Mouse (Mus musculus) kidney, postnatal 4 days (tissue): ENCODE data around the gene Kirrel3.

Source experiments
- DNase-seq, 2 experiments: peaks; one replicate each; pipeline ENCODE4 v3.0.0; 2021; ENCODE audit warnings: mixed read lengths in 2 of 2

Kirrel3 gene

DNA sequence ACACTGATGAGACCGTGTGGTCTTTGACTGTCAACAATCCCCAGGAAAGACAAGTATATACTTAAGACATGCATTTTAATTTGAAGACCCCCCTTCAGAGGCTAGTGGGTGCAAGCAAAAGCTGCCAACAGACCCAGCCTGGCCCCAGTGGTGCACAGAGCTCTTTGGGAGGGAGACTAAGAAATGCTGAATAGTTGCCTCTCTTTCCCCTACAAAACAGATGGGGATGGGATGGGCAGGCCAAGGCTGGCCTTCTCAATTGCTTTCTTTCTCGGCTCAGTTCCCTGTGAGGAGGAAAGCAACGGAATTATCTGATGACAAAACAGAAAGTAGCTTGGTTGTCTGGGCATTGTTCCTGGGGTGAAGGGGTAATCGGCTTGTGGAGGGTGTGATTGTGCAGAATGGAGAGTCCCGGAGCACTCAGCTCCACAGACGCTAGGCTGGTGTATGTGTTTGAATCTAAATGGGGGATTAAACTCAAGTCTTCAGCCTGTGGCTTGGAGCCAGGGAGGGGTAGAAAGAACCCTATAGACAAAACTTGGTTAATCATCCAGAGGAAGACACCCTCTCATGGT lies 268.9 kb downstream of the Kirrel3 start:
- no peak for DNase-seq

DNA sequence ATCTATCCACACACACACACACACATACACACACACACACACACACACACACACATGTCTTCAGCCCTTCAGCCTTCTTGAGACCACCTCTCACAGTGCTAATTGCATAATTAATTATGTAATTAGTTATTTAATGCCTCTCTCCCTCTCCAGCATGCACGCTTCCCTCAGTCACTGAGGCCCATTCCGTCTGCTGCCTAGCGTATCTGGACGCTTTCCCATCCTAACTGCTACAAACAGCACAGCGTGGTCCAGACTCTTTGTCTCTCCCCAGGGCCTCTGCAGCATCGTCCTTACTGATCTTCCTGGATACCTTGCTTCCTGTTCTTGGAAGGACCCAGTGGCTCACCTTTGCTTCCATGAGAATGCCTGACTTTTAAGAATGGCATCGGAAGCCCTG lies 270.4 kb downstream of the Kirrel3 start:
- no peak for DNase-seq

DNA sequence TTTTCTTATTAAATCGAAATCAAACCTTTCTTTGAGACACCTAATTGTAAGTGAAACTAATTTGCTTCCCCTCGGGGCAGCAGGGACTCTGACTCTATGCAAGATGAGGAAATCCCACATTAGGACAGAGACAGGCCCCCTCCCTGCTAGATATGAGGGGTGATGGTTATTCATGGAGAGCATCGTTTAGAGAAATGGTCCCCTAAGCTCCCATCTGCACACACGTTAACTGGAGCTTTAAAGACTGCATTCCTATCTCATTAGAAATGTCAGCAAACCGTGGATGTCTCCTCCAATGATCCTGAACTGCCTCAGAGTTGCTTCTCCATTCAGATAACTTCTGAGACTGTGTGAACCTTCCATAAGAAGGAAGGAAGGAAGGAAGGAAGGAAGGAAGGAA lies 273.2 kb downstream of the Kirrel3 start:
- no peak for DNase-seq

DNA sequence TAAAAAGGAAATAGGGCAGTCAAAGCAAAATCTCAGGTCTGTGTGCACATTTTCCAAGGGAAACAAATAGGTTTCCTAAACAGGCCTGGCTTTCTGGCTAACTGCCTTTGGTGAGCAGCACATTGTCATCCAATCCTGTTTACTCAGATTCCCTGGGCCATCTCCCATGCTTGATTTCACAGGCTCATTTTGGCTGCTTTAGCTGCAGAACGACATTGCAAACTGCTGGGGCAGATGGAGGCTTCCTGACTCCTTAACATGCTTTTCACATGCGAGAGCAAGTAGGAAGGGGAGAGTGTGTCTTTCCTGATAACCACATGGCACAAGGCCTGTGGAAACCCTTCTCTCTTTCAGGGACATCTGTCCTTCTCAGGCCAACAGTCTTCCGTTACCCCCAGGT lies 274.8 kb downstream of the Kirrel3 start:
- no peak for DNase-seq

DNA sequence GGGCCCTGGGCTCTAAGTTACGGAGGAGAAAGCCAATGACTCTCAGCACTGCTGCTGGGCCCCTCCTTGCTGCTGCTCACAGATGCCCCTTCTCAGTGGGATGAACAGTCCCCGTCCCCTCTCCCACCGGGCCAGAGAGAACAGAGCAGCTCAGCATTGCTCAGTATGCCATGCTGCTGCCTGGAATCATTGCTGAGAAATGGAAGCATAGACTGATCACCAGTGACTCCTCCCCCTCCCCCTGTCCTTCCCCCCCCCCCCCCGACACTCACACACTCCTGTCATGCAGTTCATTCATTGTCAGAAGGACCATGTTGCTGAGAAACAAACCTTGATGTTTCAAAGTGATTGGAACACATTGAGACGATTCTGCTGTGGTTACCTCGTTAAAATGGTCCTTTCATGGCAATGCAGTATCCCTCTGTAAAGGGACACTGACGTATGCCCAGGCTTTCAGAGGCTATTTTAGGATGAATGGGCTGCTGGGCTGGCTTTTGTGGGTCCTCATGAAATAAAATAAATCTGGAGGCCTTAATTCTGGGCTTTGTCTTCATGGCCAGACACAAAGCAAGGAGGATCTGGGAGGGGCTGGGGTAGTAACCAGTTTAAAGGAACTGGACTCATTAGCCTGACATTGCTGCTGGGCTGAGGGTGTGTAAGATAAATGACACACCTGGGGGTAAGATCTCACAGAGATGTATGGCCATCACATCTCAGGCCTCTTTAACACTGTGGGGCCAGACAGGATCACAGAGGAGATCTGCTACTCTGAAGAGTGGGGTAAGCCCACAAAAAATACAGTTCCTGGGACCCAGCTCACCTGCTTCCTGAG lies 281.3 kb downstream of the Kirrel3 start:
- DNase-seq, result no peak

DNA sequence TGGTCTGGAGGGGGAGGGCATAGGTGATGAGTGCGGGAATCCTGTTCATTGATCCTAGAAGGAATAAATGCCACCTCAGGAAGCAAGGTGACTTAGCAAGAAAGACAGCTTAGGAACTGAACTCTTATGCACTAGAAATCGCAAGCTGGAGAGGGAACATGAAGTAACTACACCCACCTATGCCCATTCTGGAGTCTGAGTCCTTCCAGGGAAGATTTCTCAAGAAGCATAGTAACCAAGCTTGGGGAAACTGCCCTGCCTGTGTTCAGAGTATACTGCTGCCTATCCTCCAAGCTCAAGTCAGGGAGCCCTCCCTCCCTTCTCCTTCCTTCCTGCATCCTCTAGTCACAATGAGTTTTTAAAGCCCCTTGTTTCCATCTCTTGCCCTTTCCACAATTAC lies 283.3 kb downstream of the Kirrel3 start:
- no peak for DNase-seq

DNA sequence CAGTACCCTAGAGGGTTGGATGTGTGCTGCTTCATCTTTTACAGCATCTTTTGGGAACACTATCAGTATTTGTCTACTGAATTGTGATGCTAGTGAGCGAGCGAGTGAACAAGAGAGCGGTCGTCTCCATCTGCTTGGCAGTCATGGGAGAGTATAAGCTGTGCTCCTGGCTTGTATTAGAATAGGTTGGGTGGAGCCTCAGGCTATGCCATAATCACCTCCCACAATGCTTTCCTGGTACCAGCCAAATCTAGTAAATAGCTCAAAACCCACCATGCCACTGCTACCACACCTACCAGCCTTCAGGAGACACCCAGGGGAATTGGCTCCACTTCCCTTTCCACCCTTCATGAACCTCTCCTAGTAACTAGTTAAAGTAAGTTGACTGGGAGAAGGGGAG lies 285.3 kb downstream of the Kirrel3 start:
- no peak for DNase-seq

DNA sequence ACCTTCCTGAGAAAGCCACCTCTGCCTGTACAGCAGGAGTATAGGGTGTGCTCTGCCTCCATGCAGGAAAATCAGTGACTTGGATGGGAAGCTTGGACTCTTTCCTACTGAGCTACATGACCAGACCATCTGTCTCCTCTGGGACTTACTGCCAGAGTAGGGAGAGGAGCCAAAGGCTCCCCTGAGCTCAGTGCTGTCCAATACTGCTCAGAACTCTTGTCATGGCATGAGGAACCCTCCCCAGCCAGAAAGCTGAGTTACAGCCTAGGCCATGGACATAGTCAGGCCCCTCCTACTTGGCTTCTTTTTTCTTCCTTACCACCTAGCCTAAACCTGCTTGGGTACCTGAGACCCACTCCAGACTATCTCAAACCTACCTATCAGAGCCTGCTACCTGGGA lies 285.7 kb downstream of the Kirrel3 start:
- no peak for DNase-seq

DNA sequence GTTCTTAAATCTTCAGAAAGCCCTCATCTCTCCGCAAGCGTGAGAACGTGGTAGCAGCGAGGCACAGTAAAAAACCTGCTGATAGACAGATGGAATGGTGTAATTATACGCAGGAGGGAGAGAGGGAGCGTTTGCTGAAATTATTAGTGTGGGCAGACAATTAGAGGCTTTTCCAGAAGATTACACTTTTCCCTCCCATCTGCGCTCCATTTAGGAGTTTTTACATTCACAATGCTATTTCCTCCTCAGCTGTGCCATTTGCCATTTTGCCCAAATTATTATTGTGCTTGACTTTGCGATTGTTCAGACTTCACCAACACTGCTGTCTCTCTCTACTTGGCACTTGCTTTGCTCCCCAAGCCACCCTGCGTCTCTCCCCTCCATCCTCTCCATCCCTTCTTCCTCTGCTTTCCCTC lies 286.3 kb downstream of the Kirrel3 start:
- DNase-seq, result no peak

DNA sequence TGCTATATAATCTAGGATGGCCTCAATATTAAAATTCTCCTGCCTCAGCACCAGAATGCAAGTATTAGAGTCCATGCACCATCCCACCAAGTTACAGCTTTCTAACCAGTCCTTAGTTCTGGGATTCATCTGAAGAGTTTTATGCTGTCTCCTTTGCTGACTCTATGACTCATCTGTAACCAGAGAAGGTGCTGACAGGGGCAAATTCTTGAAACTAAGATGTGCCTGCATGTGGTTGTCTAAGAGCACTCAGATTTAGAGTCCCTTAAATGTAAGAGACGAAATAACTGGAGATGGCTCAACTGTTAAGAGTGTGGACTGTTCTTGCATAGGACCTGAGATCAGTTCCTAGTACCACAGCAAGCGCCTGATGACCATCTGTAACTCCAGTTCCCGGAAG lies 295.7 kb downstream of the Kirrel3 start:
- DNase-seq, result no peak

DNA sequence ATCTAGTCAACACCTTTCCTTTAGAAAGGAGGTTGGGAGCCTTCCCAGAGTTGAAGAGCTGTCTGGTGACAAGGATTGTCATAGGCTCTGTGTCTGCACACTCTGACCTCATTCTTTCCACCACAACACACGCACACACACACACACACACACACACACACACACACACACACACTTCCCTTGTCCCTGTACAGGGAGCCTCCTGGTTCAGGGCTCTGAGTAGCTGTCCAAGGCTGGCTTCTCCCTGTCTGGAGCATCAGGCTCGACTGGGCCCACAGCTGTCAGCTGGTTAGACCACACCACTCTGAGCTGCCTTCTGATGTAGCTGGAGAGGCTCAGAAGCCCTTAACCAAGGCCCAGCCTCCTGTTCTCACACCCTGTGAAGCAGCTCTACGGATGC lies 302.2 kb downstream of the Kirrel3 start:
- no peak for DNase-seq

DNA sequence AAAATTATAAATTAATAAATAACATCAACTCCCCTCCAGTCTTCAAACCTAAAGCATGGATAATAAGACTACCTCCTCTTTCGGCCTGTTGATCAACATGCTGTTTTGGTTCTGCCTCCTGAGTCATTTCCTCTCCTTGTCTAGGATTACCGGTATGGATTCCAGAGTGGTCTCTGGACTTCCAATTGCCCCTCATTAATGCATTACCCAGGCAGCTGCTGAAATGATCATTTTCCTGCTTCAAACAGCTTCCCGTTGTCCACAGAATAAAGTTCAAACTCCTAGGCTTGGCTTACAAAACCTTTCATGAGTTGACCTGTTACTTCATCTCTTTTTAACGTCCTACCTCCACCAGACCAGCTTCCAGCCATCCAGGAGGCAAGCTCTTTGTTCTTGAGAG lies 309.5 kb downstream of the Kirrel3 start:
- DNase-seq, result no peak

DNA sequence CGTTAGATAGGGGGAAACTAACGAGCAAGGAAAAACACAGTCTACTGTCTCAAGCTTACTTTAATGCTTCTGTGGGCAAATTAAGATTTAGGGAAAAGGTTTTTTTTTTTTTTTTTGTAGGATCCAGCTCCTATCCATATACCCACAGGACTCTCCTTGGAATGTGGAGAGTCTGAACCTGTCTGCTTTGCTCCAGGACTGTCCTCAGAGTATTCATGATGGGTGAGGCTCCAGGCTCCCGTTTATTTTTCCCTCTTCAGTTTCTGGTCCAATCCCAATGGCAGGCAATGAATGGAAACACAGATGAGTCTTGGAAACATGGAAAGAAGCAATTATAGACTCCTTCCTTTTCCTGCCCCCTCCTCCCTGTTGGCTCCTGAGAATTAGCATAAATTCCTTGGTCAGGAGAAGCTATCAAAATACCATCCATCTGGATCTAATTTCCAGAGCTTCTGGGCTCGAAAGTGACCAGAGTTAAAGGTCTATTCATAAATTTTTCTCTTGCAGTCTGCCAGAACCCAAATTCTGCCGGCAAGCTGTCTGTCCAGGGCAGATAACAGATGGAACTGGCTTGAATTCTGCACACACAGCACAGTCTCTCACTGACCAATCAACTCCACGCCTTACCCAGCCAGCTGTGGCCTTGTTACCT lies 312.1 kb downstream of the Kirrel3 start:
- peak in 1 of 2 experiments; percentile 4 for DNase-seq

DNA sequence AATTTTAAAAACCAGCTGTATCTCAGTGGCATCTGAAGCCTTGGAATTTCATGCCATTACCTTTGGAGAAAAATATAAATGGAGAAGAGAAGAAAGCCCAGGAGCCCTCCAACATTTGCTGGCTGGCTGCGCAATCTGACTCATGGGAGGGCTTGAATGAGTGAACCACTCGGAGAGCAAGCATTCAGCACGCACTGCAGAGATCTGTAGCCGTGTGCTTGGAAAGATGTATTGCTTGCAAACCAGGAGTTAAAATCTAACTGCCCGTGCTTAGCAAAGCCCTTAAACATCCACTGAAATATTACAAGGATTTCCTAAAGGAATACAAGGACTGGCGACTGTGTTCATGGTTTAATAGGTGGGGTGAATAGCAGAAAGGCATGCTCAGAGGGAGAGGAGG lies 316.0 kb downstream of the Kirrel3 start:
- no peak for DNase-seq

DNA sequence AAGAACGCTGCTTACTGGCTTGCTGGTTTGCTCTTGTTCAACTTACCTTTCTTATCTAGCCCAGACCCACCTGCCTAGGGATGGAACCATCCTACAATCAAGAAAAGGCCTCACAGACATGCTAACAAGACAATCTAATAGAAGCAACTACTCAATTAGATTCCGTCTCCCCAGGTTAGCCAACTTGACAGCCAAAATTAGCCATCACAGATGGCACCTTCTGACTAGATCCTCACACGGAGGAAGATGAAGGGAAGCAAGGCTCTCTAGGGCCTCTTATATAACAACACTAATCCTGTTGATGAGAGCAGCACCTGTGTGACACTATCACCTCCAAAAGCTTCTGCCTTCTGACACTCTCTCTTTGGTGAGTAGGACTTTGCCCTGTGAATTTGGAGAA lies 321.2 kb downstream of the Kirrel3 start:
- no peak for DNase-seq

DNA sequence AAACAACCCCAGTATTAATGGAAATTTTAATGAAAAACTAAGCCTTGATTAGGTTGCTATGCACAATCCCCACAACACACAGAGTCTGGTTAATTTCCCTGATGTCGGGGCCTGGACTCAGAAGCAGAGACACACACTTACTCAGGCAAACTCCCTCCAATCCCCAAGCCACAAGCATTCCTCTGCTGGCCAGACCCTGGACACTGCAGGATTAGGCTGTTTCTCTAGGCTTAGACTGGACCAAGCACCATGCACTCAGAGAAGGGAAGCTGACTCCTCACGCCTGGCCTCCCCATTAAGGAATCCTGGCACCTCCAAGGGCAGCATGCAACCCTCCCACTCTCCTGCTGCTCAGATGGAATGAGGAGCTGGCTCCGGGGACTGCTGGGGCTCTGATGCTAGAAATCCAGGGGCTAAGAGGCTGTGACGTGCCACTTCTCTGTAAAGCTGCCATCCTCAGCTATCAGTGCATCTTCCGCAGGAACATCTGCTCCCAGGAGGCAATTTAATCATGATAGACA lies 324.4 kb downstream of the Kirrel3 start:
- no peak for DNase-seq

DNA sequence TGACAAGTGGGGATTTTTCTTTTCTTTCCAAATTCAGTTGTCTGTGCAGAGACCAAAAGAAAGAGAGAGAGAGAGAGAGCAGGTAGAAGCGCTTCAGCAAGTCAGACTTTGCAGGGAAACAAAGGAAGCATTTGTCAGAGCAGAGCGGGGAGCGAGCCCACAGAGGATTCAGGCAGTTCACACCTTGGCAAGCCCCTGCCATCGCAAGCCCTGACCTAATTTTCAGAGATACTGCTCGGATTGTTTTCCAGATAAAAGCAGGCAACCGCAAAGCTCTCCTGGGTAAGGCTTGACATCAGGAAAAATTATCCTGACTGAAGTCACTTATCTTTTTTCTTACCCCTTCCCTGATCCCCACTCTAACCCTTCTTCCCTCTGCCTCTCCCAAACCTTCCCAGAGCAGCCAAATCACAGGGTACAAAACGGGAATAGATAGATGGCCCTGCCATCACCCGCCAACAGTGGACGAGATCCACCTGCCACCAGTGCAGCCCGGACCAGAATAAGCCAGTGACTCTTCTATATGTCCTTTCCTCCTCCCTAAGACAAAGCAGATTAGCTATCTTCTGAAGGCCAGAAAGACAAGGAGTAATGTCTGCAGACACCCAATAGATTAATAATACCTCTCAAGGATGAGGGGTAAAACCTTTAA lies 332.8 kb downstream of the Kirrel3 start:
- DNase-seq, result no peak

DNA sequence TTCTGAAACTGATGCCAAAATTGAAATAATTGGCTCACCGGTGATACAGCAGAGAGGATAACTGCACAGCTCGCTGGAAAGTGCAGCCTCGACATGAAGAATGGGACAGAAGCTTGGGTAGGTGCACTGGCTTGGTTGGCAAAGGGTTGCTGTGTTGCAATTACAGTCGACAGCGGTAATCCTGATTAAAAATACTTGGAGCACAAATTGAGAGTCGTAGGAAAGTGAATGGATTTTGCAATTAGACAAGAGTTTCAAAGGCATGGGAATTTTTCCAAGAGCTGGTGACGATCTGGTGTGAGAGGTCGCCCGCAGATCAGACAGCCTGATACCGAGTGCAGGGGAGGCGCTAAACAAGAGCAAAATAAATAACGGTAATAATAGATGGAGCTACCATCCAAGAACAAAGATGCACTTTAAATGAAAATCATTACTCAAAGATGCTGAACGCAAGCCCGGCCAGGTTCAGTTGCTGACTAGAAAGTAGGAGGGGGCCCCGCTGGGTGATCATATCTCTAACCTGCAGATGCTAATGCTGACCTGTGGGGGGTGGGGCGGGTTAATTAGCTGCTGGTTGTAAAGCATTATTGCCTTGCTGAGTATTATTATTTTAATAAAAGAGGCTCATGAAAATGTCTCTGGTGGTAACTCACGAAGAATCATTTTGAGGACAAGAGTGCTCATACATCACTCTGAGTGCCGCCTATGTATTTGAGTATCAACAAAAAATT lies 338.8 kb downstream of the Kirrel3 start:
- peak in 1 of 2 experiments; percentile 10 for DNase-seq

DNA sequence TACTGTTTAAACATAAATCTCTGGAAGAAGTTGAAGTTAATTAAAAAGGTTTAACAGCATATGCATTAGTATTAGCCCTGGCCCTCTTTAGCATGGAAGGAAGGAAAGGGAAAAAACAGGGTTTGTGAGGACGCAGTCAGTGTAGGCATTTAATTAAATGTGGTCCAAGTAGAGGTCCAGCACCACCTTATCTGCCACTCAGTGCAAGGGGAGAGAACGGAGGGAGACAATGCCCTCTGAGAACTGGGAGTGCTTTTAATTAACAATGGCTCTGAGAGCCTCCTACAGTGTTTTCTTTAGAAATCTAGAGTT lies 339.4 kb downstream of the Kirrel3 start:
- DNase-seq, result no peak

DNA sequence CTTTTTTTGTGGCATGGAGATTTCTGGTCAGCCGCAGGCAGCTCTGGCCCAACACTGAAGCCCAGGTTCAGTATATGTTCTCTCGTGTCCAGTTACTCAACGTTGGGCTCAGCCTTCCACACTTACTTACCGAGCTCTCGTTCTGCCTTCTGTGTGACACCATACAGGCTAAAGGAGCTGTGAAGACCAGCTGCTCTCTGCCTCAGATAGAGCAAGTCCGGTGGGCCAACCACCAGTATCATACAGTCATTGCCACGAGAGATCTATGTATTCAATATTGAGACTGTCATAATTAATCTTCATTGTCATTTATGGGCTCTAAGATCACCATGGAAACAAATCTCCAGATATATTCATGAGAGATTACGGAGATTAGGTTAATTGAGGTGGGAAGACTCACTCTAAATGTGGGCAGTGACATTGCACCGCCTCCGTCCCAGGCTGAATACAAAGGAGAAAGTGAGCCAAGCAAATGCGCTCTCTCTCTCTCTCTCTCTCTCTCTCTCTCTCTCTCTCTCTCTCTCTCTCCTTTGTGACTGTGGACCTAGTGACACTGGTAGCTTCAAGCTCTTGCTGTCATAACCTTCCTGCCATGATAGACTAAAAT lies 339.8 kb downstream of the Kirrel3 start:
- DNase-seq, result no peak

DNA sequence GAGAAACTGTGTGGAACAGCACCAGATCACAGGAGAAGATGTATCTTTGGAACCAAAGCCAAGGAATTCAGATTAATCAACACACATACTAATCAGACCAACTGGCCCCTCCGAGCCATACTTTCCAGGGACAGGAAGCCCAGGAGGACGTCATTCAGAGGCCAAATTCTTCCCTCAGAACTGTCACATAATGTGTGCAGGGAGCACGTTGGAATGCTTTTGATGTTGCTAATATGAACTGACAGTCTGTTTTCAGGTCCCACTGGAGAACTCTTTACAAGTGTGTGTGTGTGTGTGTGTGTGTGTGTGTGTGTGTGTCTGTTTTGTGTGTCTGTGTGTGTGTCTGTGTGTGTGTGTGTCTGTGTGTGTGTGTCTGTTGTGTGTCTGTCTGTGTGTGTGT lies 345.0 kb downstream of the Kirrel3 start:
- no peak for DNase-seq

DNA sequence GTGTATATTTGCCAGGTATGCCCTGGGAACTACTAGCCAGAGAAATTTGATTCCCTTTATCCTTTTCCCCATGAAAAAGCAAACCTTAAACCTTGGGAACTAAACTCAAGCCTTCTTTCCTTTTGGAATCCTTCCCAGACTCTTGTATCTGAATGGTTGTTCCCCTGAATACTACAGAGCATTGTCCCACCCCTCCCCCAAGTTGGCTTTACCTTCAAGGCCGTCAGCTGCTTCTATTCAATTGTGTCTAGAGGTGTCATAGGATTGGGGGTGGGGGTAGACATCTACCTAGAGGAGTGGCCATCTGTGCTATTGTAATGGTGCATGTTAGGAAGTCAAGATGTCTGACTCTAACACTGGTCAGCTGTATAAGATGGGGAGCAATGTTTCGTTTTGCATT lies 351.1 kb downstream of the Kirrel3 start:
- no peak for DNase-seq
